Mouse (Mus musculus): ENCODE results near the gene Ddx6. TPM values are rescaled to one million over a fixed set of nuclear protein-coding genes. Genes with fewer than 3 reads are reported as not detected.
"Not testable (repeated sequence)": the region's sequence is repeated elsewhere in the genome, so short reads cannot be mapped to it uniquely, and the experiment has no call there.

Gene Ddx6
- polyA plus RNA-seq, 1 experiment from 2014 or later: 14.6 TPM

DNA sequence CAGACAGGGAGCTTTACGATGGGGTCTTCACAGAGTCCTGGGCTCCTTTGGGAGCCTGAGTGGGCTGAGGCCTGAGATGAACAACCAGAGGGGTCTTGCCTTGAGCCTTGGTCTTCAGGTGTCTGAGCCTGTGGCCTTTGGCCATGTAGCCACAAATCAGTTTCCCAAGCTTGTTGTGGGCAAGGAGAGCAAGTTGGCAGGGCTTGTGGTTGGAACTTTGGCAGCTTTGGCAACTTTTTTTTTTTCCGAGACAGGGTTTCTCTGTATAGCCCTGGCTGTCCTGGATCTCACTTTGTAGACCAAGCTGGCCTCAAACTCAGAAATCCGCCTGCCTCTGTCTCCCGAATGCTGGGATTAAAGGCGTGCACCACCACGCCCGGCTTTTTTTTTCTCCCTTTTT is 28.6 kb upstream of the Ddx6 start:
- not testable (repeated sequence) for H3K27ac ChIP-seq (ENCODE audit: low read depth, low read length); H3K4me1 ChIP-seq (ENCODE audit: control insufficient read depth, insufficient read depth, low read depth, low read length); H3K4me3 ChIP-seq (ENCODE audit: low read length); H3K27me3 ChIP-seq (replicated peaks; ENCODE audit: control insufficient read depth, insufficient read depth, low read length); H3K9me3 ChIP-seq (ENCODE audit: control insufficient read depth, low read length); H3K9ac ChIP-seq (ENCODE audit: low read depth, low read length); H3K36me3 ChIP-seq (ENCODE audit: control insufficient read depth, insufficient read depth, low read length); H3K4me2 ChIP-seq (ENCODE audit: low read length); ATAC-seq
- 94% methylated on average over 7 of the region's 7 CpGs for WGBS

DNA sequence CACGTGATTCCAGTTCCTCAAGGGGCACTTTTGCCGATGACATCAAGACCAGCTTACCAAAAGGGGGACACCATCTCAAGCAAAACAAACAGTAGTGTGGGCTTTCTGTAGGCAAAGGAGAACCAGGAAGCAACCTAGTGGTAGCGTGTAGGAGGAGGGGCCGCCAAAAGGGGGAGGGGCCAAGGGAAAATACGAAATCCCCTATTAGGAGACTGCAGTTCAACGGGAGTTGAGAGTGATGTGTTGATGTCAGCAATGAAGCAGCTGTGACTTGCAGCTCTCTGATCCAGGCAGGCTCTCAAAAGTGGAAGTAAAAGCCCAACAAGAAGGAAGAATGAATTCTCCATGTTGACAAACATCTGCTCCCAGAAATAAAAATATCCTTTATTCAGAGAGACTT is 25.3 kb upstream of the Ddx6 start:
- Histone ChIP-seq H3K4me3 (ENCODE audit: low read length) (no peak overlapping the region), H3K36me3 (ENCODE audit: control insufficient read depth, insufficient read depth, low read length) (no peaks in the 10 kb centered on the region), H3K27ac (ENCODE audit: low read depth, low read length) (no peak overlapping the region), H3K9ac (ENCODE audit: low read depth, low read length) (no peak overlapping the region), H3K4me2 (ENCODE audit: low read length) (no peak overlapping the region), H3K27me3 (replicated peaks; ENCODE audit: control insufficient read depth, insufficient read depth, low read length) (no peaks in the 10 kb centered on the region), H3K9me3 (ENCODE audit: control insufficient read depth, low read length) (no peaks in the 10 kb centered on the region), H3K4me1 (ENCODE audit: control insufficient read depth, insufficient read depth, low read depth, low read length) (no peaks in the 10 kb centered on the region)
- WGBS: 50% methylated on average over 6 of the region's 6 CpGs
- ATAC-seq: no peak

DNA sequence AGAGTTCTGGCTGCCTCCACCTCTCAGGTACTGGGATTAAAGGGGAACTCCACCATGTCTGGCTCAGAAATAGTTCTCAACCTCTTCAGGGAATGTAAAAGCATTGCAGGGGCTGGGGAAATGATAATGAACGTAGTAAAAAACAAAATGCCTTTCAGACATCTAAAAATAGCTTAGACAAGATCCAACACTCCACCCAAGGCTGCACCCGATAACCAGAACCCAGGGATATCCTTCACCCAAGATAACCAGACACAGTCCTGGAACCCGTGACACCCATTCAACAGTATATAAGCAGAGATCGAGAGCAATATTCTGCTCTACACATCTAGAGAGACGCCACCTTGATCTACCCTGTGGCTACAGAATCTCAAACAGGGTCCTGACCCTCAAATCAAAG is 24.6 kb upstream of the Ddx6 start:
- Histone ChIP-seq H3K9me3 (ENCODE audit: control insufficient read depth, low read length) (no peaks in the 10 kb centered on the region), H3K4me2 (ENCODE audit: low read length) (no peak overlapping the region), H3K9ac (ENCODE audit: low read depth, low read length) (no peak overlapping the region), H3K36me3 (ENCODE audit: control insufficient read depth, insufficient read depth, low read length) (no peaks in the 10 kb centered on the region), H3K4me3 (ENCODE audit: low read length) (no peak overlapping the region), H3K27ac (ENCODE audit: low read depth, low read length) (no peak overlapping the region), H3K27me3 (replicated peaks; ENCODE audit: control insufficient read depth, insufficient read depth, low read length) (no peaks in the 10 kb centered on the region), H3K4me1 (ENCODE audit: control insufficient read depth, insufficient read depth, low read depth, low read length) (no peaks in the 10 kb centered on the region)
- no peak for ATAC-seq
- 89% methylated on average over 5 of the region's 5 CpGs for WGBS

DNA sequence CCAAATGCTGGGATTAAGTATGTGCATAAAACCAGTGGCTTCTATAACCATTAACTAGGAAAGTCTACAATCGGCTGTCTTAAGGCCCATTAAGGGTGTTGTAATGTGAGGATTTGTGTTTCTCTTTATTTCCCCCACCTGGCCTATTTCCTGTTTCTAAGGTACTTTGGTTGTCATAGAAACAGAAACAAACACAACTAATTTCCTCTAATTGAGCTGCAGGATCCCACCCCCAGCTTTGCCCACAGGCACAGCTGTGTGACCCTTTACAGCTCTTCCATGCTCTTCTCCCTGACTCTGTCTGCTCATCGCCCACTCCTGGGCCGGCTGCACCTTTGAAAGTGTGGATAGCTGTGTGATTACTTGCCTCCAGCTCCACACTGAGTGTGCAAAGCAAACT is 23.3 kb upstream of the Ddx6 start:
- no peaks in the 10 kb centered on the region for H3K9me3 ChIP-seq (ENCODE audit: control insufficient read depth, low read length)
- H3K4me2 ChIP-seq (ENCODE audit: low read length): no peak overlapping the region
- no peaks in the 10 kb centered on the region for H3K4me1 ChIP-seq (ENCODE audit: control insufficient read depth, insufficient read depth, low read depth, low read length)
- 56% methylated on average over 3 of the region's 3 CpGs for WGBS
- no peak overlapping the region for H3K27ac ChIP-seq (ENCODE audit: low read depth, low read length)
- H3K27me3 ChIP-seq (replicated peaks; ENCODE audit: control insufficient read depth, insufficient read depth, low read length): no peaks in the 10 kb centered on the region
- no peak overlapping the region for H3K4me3 ChIP-seq (ENCODE audit: low read length)
- no peaks in the 10 kb centered on the region for H3K36me3 ChIP-seq (ENCODE audit: control insufficient read depth, insufficient read depth, low read length)
- ATAC-seq: no peak
- H3K9ac ChIP-seq (ENCODE audit: low read depth, low read length): no peak overlapping the region

DNA sequence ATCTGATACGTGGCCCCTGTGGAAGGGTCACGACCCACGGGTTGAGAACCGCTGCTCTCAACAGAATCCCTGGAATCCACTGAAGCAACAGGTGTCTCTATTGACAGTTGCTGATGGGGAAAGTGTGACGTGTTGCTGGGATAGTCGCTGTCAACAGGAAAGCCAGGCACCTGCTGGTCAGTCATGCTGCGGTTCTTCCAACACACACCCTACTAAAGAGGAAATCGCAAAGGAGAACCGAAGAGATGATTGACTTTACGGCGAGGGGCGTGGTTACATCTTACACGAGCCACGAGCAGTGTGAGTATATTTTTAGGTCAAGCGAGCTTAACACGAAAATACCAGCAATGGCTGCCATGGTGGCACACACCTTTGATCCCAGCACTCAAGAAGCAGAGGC is 22.3 kb upstream of the Ddx6 start:
- H3K27ac ChIP-seq (ENCODE audit: low read depth, low read length): no peak overlapping the region
- no peaks in the 10 kb centered on the region for H3K4me1 ChIP-seq (ENCODE audit: control insufficient read depth, insufficient read depth, low read depth, low read length)
- H3K9ac ChIP-seq (ENCODE audit: low read depth, low read length): no peak overlapping the region
- no peak overlapping the region for H3K4me3 ChIP-seq (ENCODE audit: low read length)
- H3K9me3 ChIP-seq (ENCODE audit: control insufficient read depth, low read length): no peaks in the 10 kb centered on the region
- ATAC-seq: no peak
- no peaks in the 10 kb centered on the region for H3K27me3 ChIP-seq (replicated peaks; ENCODE audit: control insufficient read depth, insufficient read depth, low read length)
- no peaks in the 10 kb centered on the region for H3K36me3 ChIP-seq (ENCODE audit: control insufficient read depth, insufficient read depth, low read length)
- no peak overlapping the region for H3K4me2 ChIP-seq (ENCODE audit: low read length)
- 89% methylated on average over 16 of the region's 16 CpGs for WGBS

DNA sequence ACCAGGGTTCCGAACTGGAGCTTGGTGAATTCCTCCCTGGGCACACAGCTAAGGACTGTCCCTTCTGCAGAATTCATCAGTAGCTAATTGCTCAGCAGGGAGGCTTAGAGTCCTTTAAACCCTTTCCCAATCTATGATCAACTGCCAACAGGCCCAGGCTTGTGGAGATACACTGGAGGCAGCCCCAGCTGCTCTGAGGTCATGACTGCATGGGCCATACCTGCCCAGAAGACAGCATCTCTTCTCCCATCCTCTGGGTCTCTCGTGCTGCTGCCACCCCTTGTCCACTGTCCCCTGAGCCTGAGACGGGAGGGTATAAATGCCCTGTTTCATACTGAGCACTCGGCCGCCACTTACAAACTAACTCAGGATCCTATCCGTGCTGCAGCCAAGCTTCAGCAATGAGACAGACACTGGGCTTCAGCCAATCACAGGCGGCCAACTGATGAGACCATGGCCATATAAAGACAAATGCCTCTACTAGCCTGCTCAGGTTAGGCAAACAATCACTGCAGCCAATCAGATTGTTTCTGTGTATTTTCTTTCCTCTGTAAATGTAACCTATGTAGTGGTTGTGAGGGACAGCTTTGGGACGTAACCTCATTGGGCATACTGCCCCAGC is 17.9 kb upstream of the Ddx6 start:
- H3K4me3 ChIP-seq (ENCODE audit: low read length): no peak overlapping the region
- H3K9me3 ChIP-seq (ENCODE audit: control insufficient read depth, low read length): no peaks in the 10 kb centered on the region
- no peak overlapping the region for H3K27ac ChIP-seq (ENCODE audit: low read depth, low read length)
- ATAC-seq: no peak
- H3K4me2 ChIP-seq (ENCODE audit: low read length): no peak overlapping the region
- H3K27me3 ChIP-seq (replicated peaks; ENCODE audit: control insufficient read depth, insufficient read depth, low read length): no peaks in the 10 kb centered on the region
- no peak overlapping the region for H3K9ac ChIP-seq (ENCODE audit: low read depth, low read length)
- H3K36me3 ChIP-seq (ENCODE audit: control insufficient read depth, insufficient read depth, low read length): no peaks in the 10 kb centered on the region
- no peaks in the 10 kb centered on the region for H3K4me1 ChIP-seq (ENCODE audit: control insufficient read depth, insufficient read depth, low read depth, low read length)
- 72% methylated on average over 8 of the region's 8 CpGs for WGBS

DNA sequence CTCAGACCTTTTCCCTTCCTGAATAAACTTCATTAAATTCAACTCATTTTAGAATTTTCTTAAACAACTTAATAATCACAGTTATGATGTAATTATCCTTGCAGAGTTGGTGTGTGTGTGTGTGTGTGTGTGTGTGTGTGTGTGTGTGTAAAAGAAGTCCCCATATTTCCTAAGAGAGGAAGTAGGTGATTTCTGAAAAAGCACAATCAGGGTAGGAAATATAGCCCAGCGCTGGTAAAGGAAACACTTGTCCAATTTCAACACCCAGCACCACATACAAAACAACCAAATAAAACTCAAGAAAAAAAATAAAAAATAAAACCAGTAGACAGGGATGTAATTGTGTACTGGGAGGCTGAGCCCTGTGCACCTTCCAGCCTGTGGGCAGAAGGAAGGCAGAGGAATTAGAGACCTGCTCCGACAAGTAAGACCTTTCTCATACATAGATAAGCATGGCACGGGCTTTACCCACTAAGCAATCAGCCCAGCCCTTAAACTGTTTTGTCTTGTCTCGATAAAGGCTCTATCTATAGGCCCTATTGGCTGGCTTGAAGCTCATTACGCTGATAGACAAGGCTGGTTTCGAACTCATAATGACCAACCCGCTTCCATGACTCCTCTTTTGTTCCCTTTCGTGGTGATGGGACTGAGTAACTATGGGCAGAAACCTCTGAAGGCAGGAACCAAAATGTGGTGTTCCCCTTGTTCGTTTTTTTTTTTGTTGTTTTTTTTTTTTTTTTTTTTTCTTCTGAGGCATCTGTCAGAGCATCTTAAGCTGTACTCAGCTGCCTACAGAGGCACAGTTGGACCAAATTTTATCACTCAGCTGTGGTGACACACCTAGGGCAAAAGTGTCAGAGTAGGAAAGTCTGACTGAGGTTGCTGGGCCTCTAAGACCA is 17.2 kb upstream of the Ddx6 start:
- H3K9me3 ChIP-seq (ENCODE audit: control insufficient read depth, low read length): no peaks in the 10 kb centered on the region
- 86% methylated on average over 9 of the region's 9 CpGs for WGBS
- no peak overlapping the region for H3K27ac ChIP-seq (ENCODE audit: low read depth, low read length)
- ATAC-seq: no peak
- H3K4me3 ChIP-seq (ENCODE audit: low read length): no peak overlapping the region
- no peaks in the 10 kb centered on the region for H3K27me3 ChIP-seq (replicated peaks; ENCODE audit: control insufficient read depth, insufficient read depth, low read length)
- no peaks in the 10 kb centered on the region for H3K36me3 ChIP-seq (ENCODE audit: control insufficient read depth, insufficient read depth, low read length)
- no peak overlapping the region for H3K4me2 ChIP-seq (ENCODE audit: low read length)
- H3K9ac ChIP-seq (ENCODE audit: low read depth, low read length): no peak overlapping the region
- H3K4me1 ChIP-seq (ENCODE audit: control insufficient read depth, insufficient read depth, low read depth, low read length): no peaks in the 10 kb centered on the region

DNA sequence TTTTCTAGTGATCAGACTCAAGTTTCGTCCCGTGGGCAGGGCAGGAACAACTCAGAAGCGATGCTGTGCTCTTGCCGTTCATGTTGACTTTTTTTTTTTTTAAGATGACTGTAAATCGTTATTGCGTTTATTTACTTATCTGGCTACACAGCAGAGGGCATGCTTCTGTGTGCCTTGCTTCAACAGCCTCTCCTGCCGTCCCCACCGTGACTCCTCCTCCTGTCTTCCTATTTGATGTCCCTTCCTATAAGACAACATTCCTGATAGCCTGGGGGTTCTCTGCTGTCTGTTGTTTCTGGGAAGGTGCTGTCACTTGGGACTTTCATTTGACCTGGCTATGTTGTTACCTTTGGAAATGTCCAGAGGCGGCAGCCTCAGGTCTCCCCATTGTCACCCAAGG is 16.1 kb upstream of the Ddx6 start:
- WGBS: 72% methylated on average over 9 of the region's 9 CpGs
- H3K27me3 ChIP-seq (replicated peaks; ENCODE audit: control insufficient read depth, insufficient read depth, low read length): no peaks in the 10 kb centered on the region
- no peak for ATAC-seq
- H3K36me3 ChIP-seq (ENCODE audit: control insufficient read depth, insufficient read depth, low read length): no peaks in the 10 kb centered on the region
- no peak overlapping the region for H3K4me3 ChIP-seq (ENCODE audit: low read length)
- H3K9ac ChIP-seq (ENCODE audit: low read depth, low read length): no peak overlapping the region
- H3K4me1 ChIP-seq (ENCODE audit: control insufficient read depth, insufficient read depth, low read depth, low read length): no peaks in the 10 kb centered on the region
- no peak overlapping the region for H3K4me2 ChIP-seq (ENCODE audit: low read length)
- no peaks in the 10 kb centered on the region for H3K9me3 ChIP-seq (ENCODE audit: control insufficient read depth, low read length)
- H3K27ac ChIP-seq (ENCODE audit: low read depth, low read length): no peak overlapping the region

DNA sequence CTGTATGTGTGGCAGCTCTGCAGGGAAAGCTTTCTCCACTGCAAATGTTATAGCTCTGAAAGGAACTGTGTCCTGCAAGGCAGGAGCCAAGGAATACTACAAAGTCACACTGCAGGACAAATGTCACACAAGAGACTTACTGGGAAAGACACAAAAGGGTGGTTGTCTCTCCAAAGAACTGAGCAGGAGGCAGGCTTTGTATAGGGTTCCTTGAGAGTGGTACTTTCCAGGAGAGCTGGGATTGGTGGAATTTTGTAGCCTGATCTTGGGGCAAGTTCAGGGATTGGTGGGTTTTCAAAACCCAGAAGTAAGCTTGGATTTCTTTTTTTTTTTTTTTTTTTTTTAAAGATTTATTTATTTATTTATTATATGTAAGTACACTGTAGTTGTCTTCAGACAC is 15.6 kb upstream of the Ddx6 start:
- H3K4me2 ChIP-seq (ENCODE audit: low read length): no peak overlapping the region
- no peaks in the 10 kb centered on the region for H3K4me1 ChIP-seq (ENCODE audit: control insufficient read depth, insufficient read depth, low read depth, low read length)
- no peak overlapping the region for H3K27ac ChIP-seq (ENCODE audit: low read depth, low read length)
- ATAC-seq: no peak
- no peak overlapping the region for H3K9ac ChIP-seq (ENCODE audit: low read depth, low read length)
- no peaks in the 10 kb centered on the region for H3K9me3 ChIP-seq (ENCODE audit: control insufficient read depth, low read length)
- no peak overlapping the region for H3K4me3 ChIP-seq (ENCODE audit: low read length)
- no peaks in the 10 kb centered on the region for H3K36me3 ChIP-seq (ENCODE audit: control insufficient read depth, insufficient read depth, low read length)
- H3K27me3 ChIP-seq (replicated peaks; ENCODE audit: control insufficient read depth, insufficient read depth, low read length): no peaks in the 10 kb centered on the region
